Comparison of ENCODE assay signal across 18 mouse cellular contexts in genomic region chr6:97319081-97319480, GRCm38 (mm10).
DNase-seq lines count a peak whose midpoint lies in the region; ATAC-seq and TF ChIP-seq lines count a peak whose summit lies in the region.
"Had no signal": no experiment of that assay in that cellular context is flagged by ENCODE, and none has a peak within 500 bp of the region (broad histone marks: within the 10 kb centered on the region; RNA-seq: fewer than 3 reads in every experiment).

No protein-coding gene starts in this region.

- no peak for TF ChIP-seq EP300 in lung, postnatal 0 days (IDR thresholded peaks at IDR 0.05)

- H3K27ac ChIP-seq in lung, postnatal 0 days (ENCODE audit: low read length) = no peak overlapping the region
- H3K27ac ChIP-seq: embryonic facial prominence, embryonic 12.5 days; forebrain, embryonic 15.5 days; hindbrain, embryonic 10.5 days; hindbrain, embryonic 14.5 days had no signal

- no peaks in the 10 kb centered on the region for H3K9me3 ChIP-seq in lung, postnatal 0 days (ENCODE audit: low read length)
- H3K9me3 ChIP-seq: embryonic facial prominence, embryonic 12.5 days; forebrain, embryonic 15.5 days; heart, embryonic 12.5 days; hindbrain, embryonic 10.5 days had no signal

- no peaks in the 10 kb centered on the region for H3K27me3 ChIP-seq in lung, postnatal 0 days (replicated peaks; ENCODE audit: insufficient read depth, low read length)
- H3K27me3 ChIP-seq: embryonic facial prominence, embryonic 12.5 days; forebrain, embryonic 15.5 days; heart, embryonic 12.5 days had no signal

- H3K4me3 ChIP-seq in lung, postnatal 0 days (ENCODE audit: low read depth, low read length) = no peak overlapping the region
- H3K4me3 ChIP-seq: embryonic facial prominence, embryonic 12.5 days; forebrain, embryonic 15.5 days; heart, embryonic 12.5 days; hindbrain, embryonic 10.5 days had no signal

- ATAC-seq in lung, postnatal 0 days = 0 out of 2 replicates have a peak, but pooled peaks have one; percentile 26
- ATAC-seq: forebrain, embryonic 15.5 days had no signal

- no peaks in the 10 kb centered on the region for H3K36me3 ChIP-seq in lung, postnatal 0 days (ENCODE audit: insufficient read depth, low read length)
- H3K36me3 ChIP-seq: embryonic facial prominence, embryonic 12.5 days had no signal

- no peak for TF ChIP-seq CTCF in lung, postnatal 0 days (IDR thresholded peaks at IDR 0.05)

- H3K4me2 ChIP-seq in lung, postnatal 0 days (replicated peaks; ENCODE audit: low read depth, low read length) = no peak overlapping the region
- H3K4me2 ChIP-seq: embryonic facial prominence, embryonic 12.5 days; forebrain, embryonic 15.5 days; heart, embryonic 12.5 days; hindbrain, embryonic 14.5 days had no signal

- no peaks in the 10 kb centered on the region for H3K4me1 ChIP-seq in lung, postnatal 0 days (ENCODE audit: insufficient read depth, low read depth, low read length)
- H3K4me1 ChIP-seq: embryonic facial prominence, embryonic 12.5 days; forebrain, embryonic 15.5 days had no signal

- 40% methylated on average over 4 of the region's 4 CpGs for WGBS in lung, postnatal 0 days

- no peak overlapping the region for H3K9ac ChIP-seq in lung, postnatal 0 days (replicated peaks; ENCODE audit: low read depth)
- H3K9ac ChIP-seq: embryonic facial prominence, embryonic 12.5 days; forebrain, embryonic 15.5 days; heart, embryonic 12.5 days; hindbrain, embryonic 14.5 days had no signal

- DNase-seq in layer of hippocampus, adult 11-12 months (ENCODE audit: low spot score) = peak; percentile 21
- no peak for DNase-seq in layer of hippocampus, adult 9-11 months
- peak; percentile 45 for DNase-seq in lung, postnatal 0 days (ENCODE audit: low spot score)
- DNase-seq in lung, postnatal 4 days = no peak
- DNase-seq in adipocyte (ENCODE audit: low spot score) = peak; percentile 14
- peak; percentile 42 for DNase-seq in yolk sac, embryonic 10.5 days (ENCODE audit: low spot score)
- no peak for DNase-seq in liver
- DNase-seq: adrenal gland, adult 8-10 months; adrenal gland, postnatal 36 days; cerebellum, adult 11 months; cerebellum, adult 9-10 months; cerebellum, postnatal 25 days; gastrocnemius, postnatal 14 days had no signal

Comparison
In these comparisons a context has a peak if more than half of its experiments do, and no peak if none do; other contexts are left out.
1. DNase-seq: peak in layer of hippocampus, adult 11-12 months (single experiment), lung, postnatal 0 days (single experiment), adipocyte (single experiment) and yolk sac, embryonic 10.5 days (single experiment); none in layer of hippocampus, adult 9-11 months (single experiment), lung, postnatal 4 days (0 of 2) and liver (single experiment).